Mouse (Mus musculus) natural killer cell, adult 2 months (primary cell): ENCODE results near the gene Taldo1.

Experiments
- DNase-seq, 2 experiments: peaks; one replicate each; pipeline ENCODE4 v3.0.0; 2022; ENCODE audit warnings: low spot score in 2 of 2

Taldo1 gene

DNA sequence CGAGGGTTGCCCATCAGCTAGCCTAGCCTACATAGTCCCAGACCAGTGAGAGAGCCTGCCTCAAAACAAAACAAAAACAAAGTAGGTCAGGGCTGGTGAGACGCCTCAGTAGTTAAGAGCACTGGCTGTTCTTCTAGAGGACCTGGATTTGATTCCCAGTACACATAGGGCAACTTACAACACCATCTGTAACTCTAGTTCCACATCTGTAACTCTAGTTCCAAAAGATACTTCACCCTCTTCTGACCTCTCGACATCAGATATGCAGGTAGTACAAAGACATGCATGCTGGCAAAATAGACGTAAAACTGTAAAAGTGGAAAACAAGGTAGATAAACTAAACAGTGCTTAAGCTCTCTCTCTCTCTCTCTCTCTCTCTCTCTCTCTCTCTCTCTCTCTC lies 31.8 kb downstream of the Taldo1 start:
- no peak for DNase-seq

DNA sequence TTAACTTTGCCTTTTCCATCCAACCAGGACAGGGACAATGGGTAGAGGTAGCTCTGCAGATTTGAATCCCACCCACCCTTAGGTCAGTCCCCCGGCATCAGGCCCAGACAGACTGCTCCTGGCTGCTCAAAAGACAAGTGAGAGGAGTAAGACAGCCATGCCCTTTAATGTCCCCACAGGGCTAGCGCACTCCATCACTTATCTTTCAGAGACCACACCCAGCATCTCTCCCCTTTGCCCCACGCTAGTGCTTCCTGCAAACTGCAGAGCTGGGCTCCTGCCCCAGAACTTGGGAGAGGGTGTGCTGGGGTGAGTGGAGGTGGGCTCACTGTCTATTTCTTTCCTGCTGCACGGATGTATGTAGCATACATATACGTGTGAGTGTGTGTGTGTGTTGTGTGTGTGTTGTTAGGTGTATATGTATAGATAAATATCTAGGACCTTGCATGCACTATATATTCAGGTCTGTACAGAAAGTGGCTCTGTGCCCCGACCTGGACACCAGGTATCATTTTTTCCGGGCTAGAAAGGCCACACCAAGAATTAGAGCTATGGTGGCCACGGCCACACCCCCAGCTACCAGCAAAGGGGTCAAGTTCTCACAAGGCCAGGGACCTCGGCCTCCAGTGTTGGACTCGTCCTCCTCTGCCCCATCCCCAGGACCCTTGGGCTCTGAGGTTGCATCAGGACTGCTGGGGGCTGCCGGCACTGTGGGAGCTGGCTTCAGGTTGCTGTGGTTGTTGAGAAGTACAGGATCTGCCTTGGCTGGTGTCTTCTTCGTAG lies 35.1 kb downstream of the Taldo1 start:
- no peak for DNase-seq

DNA sequence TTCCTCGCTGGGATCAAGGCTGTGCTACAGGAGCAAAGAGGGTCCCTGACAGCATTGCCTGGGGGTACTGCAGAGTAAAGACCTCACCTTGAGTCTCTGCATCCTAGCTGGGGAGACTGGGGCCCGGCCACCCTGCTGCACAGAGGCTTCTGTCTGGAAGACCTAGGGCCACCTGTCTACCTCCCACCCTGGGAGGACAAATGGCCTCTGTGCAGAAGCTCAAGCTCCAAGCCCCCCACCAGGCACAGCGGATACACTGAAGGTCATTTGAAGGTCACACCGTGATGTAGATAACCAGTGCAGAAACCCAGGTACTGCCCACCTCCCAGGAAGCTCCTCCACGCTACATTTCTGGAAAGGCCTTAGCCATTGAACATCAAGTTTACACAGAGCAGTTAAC lies 36.7 kb downstream of the Taldo1 start:
- DNase-seq: no peak

DNA sequence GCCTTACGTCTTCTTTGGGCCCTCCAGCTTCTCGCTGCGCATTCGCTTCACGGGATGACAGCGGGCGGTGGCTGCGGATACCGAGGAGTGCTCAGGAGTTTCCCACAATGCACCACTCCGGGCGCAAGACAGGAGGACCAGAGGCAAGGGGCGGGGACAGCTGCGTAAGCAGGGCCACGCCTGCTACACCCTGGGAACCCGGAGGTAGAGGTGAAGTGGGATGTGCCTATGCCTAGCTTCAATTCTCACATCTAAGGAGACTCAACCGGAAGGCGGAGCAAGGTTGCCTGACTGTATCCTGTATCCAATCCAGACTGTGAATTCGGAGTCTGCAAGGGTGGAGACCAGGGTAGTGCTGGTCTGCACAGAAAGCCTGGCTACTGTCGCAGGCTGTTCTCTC lies 37.3 kb downstream of the Taldo1 start, which contains the start of gene Cend1:
Gene Cend1 (minus strand): TSS at position 182 of the 400 bp plus-strand sequence.
- no peak for DNase-seq

DNA sequence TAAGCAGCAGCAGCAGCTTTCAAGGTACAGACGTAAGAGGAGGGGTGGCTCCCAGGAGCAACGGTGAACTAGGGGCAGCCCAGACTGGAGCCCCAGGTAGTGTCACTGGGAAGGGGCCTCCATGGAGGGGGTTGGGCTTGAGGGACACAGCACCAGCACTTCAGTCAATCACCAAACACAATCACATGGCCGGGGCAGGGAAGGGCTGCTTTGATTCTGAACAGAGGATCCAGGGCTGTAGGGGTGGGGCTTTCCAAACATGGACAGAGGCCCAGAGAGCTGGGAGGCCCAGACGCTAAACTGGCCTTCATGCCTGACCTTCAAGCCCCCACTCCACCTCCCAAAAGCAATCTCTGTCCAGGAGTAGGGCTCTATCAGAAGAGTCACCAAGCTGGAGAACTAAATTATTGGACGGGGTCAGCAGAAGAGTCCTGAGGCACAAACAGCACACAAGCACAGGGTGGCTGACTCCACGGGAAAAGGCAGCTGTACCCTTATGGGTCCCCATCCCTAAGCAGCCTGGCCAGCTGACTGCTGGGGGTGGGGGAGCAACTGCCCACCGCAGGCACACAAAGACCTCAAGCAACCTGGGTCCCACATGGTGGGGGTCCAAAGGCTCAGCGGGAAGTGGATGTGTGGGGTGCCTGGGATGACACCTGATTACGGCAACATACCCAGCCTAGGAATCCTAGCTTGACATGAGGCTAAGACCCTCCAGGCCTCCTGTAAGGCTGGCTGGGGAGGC lies 38.0 kb downstream of the Taldo1 start:
- no peak for DNase-seq

DNA sequence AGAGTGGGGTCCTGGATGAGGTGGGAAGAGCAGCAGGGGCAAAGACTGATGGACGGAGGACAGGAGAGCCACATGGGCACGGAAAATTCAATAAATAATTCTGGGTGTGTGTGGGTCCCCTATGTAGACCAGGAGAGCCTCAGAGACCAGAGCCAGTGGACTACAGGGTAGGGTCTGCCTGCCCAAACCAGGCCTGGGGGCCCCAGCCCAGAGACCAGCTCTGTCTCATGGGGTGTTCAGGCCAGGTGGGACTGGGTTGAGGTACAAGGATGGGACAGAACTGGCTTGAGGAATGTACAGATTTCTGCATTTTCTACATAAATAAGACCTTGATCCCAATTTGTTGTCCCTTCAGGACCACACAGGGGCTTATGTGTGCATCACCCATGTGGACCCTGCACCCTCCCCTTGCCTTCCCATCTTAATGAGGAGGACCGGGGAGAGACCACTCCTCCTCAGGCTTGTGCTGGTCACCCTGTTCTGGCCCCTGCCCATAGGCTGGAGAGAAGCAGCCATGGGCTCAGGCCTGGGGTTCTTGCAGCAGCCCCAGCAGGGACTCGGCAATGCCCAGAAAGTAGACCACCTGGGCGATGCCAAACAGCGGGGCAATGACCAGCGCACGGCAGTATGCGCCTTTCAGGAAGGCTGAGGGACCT lies 38.7 kb downstream of the Taldo1 start:
- DNase-seq: no peak

DNA sequence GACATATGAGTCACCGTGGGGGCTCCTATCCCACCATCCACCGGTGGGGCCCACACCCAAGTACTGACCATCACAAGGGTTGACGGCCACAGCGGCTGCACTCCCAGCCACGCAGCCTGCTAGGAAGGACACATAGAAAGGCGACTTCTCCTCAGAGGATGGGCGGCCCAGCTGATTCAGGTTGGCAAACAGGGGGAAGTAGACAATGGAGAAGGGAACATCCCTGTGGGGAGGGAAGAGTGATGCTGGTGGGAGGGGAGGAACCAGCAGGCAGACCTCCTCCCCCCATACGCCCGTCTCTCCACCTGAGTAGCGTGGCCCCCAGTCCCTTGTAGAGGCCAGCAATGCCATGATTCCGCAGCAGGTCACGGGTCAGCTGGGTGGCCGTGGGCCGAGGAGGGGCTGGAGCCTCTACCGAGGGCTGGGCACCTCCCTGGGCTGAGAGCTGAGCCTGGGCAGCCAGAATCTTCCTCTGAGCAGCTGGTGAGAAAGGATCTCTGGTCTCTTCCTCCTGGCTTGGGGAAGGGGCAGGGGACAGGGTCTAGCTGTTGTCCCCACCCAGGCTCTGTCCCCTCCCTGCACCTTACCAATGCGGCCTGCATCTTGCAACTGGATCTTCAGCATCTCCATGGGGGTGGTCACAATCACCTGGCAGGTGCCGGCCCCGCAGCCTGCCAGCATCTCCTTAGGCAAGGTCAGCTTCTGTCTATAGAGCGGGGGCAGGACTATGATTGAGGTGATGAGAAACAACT lies 39.6 kb downstream of the Taldo1 start:
- DNase-seq: no peak

DNA sequence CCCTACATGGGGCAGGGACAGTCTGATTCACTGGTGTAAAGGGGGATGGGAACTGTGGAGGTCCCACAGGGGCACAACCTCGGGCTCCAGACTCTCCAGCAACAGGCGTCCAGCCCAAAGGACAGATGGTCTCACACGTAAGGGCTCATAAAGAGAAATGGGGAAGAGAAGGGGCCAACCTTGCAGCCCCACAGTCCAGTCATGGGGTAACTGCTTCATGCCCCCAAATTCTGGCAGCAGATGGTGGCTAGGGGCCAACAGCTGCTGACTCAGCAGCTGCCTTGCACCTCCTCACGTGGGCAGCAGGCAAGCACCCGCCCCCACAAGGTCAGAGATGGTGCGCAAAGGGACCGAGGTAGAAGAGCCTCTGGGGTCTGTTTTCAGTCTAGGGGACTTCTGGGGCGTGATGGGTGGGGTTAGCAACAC lies 40.2 kb downstream of the Taldo1 start:
- no peak for DNase-seq

DNA sequence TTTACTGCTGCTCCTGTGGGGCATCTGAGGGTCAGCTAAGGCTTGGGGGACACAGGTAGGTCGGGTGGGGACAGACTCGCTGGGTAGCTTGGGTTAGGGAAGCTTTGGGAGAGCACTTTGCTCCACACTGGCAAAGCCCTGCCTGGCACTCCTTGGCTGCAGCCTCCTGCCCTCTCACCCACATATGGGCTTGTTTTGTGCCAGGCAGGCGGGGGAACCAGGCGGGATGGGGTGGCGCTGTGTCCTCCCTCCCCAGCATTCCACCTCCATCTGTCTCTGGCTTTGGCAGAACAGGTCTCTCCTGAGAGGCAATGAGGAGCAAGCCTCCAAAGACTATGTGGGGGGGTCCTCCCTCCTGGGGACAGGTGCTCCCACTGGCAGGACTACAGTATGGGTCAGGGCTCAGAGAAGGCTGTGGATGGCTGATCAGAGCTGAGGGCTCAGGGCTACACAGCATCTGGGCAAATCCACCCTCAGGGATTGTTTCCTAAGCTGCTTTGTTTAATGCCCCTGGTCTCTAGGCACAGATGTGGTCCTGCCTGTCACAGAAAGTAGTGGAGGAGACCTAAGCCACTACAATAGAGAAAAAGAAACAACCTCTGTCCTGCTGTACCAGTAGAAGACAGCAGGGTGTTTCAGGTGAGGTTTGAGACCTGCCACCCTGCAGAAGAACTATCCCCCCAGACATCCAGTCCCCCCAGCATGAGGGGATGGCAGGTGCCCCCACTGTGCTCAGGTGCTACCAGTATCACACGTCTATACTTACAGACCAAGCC lies 40.9 kb downstream of the Taldo1 start:
- DNase-seq: no peak

DNA sequence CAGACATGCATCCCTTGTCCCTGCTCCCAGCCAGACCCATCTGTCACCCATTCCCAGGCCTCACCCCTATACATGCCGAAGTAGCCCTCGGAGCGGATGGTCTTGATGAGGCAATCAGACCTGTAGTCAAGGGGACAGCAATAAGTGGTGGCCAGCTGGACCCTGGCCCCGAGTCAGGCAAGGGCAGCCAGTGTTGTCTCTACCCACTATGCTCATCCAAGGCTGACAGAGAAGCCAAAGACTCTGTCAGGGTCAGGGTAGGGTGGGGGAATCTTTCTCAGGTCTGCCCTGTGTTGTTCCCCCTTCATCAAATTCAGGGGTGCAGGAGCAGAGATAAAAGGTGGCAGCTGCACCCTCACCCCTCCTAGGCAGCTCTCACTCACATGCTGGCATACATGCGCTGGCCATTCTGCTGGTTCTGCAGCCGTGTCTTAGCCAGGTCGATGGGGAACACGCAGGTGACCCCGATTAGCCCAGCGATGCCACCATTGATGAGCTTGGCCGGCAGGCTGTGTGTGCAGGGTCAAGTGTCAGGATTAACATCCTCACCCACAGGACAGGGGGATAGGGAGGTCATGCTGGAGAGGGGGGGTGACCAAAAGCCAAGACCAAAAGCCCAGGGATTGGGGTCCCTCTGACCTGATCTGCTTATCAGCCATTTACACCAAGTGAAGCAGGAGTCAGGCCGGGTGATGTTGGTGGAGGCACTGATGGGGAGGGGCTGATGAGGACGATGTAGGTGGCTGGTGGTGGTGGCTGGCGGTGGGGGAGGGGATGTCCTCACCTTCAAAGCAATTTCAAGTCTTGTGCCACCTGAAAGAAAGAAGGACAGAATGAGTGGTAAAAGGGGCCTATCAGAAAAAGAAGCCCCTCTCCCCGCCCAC lies 41.8 kb downstream of the Taldo1 start:
- DNase-seq: no peak

DNA sequence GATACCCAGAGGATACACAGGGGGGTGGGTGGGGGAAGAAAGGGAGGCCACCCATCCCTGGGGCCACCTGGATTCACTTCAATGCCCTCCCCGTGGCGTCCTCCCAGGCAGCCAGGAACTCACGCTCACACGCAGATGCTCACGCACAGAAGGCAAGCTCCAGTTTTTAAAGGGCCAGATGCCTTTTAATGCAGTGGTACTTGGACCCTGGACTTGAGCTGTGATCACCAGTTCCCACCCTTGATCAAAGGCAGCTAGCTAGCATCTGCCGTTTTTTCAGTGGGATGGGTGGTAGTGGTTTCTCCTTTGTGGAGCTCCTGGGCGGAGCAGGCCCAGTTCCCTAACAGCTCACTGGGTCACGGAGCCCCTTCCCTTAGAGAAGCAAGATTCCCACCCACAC lies 42.5 kb downstream of the Taldo1 start:
- no peak for DNase-seq

DNA sequence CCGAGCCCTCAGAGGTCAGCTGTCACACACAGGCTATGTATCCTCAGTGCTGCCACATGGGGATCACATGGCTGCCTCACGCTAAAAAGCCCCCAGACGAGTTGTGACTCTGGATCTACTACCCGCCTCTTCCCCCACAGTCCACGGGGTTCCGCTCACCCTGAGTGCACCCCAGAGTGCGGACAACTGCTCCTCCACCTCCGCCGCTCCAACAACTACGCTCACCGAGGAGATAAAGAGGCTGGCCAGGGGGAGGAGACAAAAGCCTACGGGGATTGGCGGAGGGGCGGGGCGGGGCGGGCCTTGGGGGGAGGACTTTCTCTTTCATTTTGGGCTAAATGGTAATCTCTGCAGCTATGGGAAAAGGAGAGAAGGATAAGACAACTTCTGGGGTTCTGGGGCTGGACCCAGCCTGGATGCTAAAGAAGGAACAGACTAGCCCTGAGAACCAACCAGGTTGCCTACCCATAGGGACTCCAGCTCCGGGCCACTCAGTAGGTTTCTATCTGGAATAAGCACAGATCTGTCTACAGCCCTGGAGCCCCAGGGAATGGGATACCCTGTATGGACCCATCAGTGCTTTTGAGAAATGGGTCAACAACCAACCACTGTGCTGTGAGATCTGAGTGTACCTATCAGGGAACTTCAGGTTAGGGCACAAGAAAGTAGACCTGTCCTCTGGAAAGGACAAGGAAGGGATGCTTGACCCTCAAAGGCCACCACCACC lies 43.3 kb downstream of the Taldo1 start:
- DNase-seq: peak; percentile 49 to 54

DNA sequence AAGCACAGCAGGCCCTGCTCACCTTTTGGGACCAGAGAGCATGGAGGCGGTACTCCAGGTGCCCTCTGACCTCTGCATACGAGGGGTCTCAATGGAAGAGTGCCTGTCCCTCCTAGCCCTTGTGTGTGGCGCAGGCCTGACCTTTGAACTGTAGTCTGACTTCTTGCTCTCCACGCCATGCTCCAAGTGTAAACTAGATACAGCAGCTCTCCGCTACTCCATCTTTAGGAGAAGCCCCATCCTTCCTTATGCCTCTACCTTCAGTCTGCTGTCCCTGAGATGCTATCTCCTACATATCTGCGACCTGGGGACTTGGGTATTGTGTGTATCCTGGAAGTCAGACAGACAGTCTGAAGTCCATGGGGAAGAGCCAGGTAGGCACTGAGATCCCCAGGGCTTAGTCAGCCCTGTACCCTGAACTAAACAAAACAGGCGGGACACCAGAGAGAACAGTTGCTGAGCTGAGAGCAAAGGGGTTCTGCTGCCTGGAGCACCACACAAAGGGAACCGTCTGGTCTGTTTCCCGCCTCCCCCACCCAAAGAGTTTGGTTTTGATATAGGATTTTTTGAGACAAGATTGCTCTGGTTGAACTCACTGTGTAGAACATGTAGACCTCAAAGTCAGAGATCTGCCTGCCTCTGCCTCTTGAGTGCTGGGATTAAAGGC lies 44.0 kb downstream of the Taldo1 start:
- no peak for DNase-seq

DNA sequence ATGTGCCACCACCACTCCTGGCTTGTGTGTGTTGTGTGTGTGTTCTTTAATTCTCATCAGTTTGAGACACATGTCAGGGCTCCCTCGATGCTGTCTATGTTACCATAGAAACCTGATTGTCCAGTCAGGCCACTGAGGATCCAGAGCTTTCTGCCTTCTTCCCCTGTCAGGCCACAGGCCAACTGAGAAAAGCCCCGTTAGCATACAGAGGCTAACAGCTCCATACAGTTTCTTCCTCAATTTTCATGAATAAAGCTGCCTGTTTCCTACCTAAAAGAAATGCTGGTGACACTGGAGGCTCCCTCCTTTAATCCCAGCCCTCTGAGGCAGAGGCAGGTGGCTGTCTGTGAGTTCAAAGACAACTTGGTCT lies 44.5 kb downstream of the Taldo1 start:
- DNase-seq: no peak

DNA sequence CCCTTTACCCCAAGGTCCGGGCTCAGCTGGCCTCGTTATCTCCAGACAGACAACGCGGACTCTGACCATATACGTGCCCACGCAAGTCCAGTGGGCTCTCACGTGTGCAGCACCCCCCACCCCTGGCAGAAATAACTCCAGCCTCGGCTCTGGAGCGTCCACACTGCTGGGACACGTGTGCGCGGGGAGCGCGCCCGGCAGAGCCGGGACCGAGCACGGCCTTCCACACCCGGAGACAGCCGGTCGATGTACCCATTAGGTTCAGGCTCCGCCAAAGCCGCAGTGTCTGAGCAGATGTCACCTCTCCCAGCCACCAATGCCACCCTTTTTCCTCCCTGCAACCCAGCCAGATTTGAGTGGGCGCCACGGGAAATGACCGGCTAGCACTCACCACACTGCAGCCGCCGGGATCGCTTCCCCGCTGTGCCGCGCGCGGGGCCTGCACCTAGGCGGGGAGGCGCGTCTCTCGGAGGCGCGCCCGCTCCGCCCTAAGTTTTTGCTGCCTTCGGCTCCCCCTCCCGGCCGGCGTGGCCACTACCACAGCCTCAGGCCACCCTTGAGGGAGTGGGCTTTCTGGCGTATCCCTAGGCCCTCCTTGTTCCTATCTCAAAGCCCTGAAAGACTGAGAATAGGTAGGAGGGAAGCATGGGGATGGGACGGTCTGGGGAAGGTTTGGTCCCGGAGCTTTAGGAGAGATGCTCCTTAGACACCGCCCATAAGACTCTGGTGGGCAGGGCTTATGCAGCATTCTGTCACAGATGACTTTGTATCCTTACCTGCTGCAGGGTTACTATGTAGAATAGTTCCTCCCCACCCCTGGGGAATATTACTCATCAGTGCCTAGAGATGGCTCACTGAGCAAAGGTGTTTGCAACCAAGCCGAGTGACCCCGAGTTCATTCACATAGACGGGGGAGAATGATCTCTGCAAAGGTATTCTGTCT lies 45.5 kb downstream of the Taldo1 start, which contains the start of gene Slc25a22:
Gene Slc25a22 (minus strand): TSS at position 715 of the 943 bp plus-strand sequence.
- DNase-seq: peak; percentile 69 to 79

DNA sequence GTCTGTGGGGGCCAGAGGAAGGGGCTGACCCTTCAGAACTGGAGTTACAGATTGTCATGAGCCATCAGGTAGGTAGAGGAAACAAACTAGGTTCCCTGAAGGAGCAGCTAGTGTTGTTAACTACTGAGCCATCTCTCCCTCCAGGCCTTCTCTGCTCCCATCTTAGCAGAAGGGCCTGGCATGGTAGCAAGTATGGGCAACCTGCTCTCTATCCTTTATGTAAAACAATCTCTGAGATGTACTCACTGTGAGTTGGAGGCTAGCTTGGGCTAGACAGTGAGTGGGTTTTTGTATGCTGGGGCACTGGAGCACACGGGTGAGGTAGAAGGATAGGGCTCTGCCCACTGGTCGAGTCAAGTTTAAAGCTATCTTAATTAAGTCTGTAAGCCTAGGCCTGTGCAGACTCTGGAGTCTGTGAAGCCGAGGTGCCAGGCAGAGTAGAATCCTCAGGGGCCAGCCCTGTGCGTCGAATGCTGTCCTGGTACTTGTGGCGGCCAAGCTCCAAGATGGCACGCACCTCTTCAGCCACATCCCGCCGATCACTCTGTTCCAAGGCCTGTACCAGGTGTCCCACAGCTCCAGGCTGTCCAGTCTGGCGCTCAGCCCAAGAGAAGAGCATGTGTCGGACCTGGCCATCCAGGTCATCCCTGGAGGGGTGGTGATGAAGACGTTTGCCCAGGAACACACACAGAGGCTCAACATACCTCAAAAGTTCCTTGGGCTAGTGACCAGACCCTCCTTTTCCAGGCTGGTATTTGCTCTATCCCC lies 46.4 kb downstream of the Taldo1 start:
- no peak for DNase-seq

DNA sequence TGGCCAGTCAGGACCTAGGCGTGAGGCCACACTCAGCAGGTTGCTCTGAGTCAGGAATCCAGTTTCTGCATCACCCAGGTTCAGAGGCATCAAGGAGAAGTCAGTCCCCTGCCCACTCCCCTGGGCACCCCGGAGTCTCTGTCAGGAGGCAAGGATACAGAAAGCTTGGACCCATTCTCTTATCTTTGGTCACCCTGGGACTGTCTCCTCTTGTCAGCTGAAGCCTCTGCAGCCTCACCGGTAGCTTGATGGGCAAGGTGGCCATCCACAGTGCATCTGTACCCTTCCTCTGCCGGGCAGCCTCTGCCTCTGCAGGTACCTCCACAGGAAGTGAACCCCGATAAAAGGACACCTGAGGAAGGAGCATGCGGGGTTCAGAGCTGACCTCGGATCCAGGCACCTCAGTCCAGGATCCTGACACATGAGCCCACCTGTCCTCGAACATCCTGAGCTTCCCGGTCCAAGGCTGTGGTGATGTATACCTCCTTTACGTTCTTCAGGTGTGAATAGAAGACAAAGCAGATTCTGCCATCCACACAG lies 47.2 kb downstream of the Taldo1 start:
- no peak for DNase-seq
